27 mouse cellular contexts compared by ENCODE assay signal in the genomic region with DNA sequence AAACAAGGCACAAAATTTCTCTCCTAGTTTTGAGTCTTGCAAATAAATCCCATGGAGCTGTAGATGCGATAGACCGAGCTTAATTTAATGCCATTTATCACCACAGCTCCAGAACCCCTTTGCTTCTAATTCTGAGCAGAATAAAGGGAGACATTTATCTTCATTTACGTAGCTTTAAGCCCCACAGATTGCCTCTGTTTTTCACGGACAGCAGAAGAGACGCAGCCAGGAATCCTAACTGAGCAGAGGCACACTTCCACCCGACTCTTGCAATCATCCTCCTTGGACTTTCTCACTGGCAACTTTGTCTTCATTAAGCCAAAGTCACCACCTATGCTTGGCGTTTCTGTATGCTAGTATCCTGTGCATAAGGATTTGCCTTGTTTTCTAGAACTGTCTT.
DNase-seq lines count a peak whose midpoint lies in the region; ATAC-seq and TF ChIP-seq lines count a peak whose summit lies in the region.
"Had no signal": no experiment of that assay in that cellular context is flagged by ENCODE, and none has a peak within 500 bp of the region (broad histone marks: within the 10 kb centered on the region; RNA-seq: fewer than 3 reads in every experiment).

No protein-coding gene starts in this region.

- TF ChIP-seq POLR2A in embryonic fibroblast, embryonic 13.5 days (IDR thresholded peaks at IDR 0.05; ENCODE audit: low read depth, low read length), result no peak

- H3K9me3 ChIP-seq in hindbrain, embryonic 12.5 days (replicated peaks), result no peaks in the 10 kb centered on the region
- no peaks in the 10 kb centered on the region for H3K9me3 ChIP-seq in hindbrain, postnatal 0 days (ENCODE audit: low read length)
- no peaks in the 10 kb centered on the region for H3K9me3 ChIP-seq in stomach, embryonic 14.5 days (ENCODE audit: control insufficient read depth, low read depth, low read length)
- no peaks in the 10 kb centered on the region for H3K9me3 ChIP-seq in forebrain, embryonic 13.5 days (replicated peaks)
- H3K9me3 ChIP-seq in intestine, postnatal 0 days (ENCODE audit: control insufficient read depth), result no peaks in the 10 kb centered on the region
- H3K9me3 ChIP-seq: embryonic facial prominence, embryonic 13.5 days; forebrain, embryonic 12.5 days; liver, embryonic 12.5 days had no signal

- H3K27ac ChIP-seq in embryonic fibroblast, embryonic 13.5 days (ENCODE audit: insufficient read depth, low read length), result peak overlapping the region; percentile 61; the same call in 1 of the 2 replicates
- H3K27ac ChIP-seq in hindbrain, embryonic 12.5 days, result no peak overlapping the region
- H3K27ac ChIP-seq in hindbrain, postnatal 0 days, result no peak overlapping the region
- H3K27ac ChIP-seq in stomach, embryonic 14.5 days (ENCODE audit: low read length), result no peak overlapping the region
- no peak overlapping the region for H3K27ac ChIP-seq in forebrain, embryonic 13.5 days
- no peak overlapping the region for H3K27ac ChIP-seq in intestine, postnatal 0 days (ENCODE audit: low read depth, low read length)
- H3K27ac ChIP-seq: embryonic facial prominence, embryonic 13.5 days; forebrain, embryonic 12.5 days; liver, embryonic 12.5 days had no signal

- H3K27me3 ChIP-seq in hindbrain, embryonic 12.5 days, result no peaks in the 10 kb centered on the region
- no peaks in the 10 kb centered on the region for H3K27me3 ChIP-seq in hindbrain, postnatal 0 days (ENCODE audit: insufficient read depth, low read length)
- H3K27me3 ChIP-seq in stomach, embryonic 14.5 days (ENCODE audit: control insufficient read depth, insufficient read depth, low read length), result no peaks in the 10 kb centered on the region
- H3K27me3 ChIP-seq in forebrain, embryonic 13.5 days, result no peaks in the 10 kb centered on the region
- no peaks in the 10 kb centered on the region for H3K27me3 ChIP-seq in intestine, postnatal 0 days (replicated peaks; ENCODE audit: control insufficient read depth, insufficient read depth, low read length)
- H3K27me3 ChIP-seq: embryonic facial prominence, embryonic 13.5 days; forebrain, embryonic 12.5 days; liver, embryonic 12.5 days had no signal

- H3K4me1 ChIP-seq in embryonic fibroblast, embryonic 13.5 days (ENCODE audit: control insufficient read depth, insufficient read depth, low read length), result peaks cover 2% of the 10 kb centered on the region
- H3K4me1 ChIP-seq in hindbrain, embryonic 12.5 days, result no peaks in the 10 kb centered on the region
- no peaks in the 10 kb centered on the region for H3K4me1 ChIP-seq in hindbrain, postnatal 0 days (ENCODE audit: insufficient read depth, low read length)
- no peaks in the 10 kb centered on the region for H3K4me1 ChIP-seq in stomach, embryonic 14.5 days (ENCODE audit: control insufficient read depth, insufficient read depth, low read length)
- no peaks in the 10 kb centered on the region for H3K4me1 ChIP-seq in forebrain, embryonic 13.5 days
- no peaks in the 10 kb centered on the region for H3K4me1 ChIP-seq in intestine, postnatal 0 days (replicated peaks; ENCODE audit: control insufficient read depth, insufficient read depth, low read length)
- H3K4me1 ChIP-seq: embryonic facial prominence, embryonic 13.5 days; forebrain, embryonic 12.5 days; liver, embryonic 12.5 days had no signal

- H3K9ac ChIP-seq in hindbrain, embryonic 12.5 days, result no peak overlapping the region
- no peak overlapping the region for H3K9ac ChIP-seq in hindbrain, postnatal 0 days (replicated peaks; ENCODE audit: low read length)
- H3K9ac ChIP-seq in stomach, embryonic 14.5 days (replicated peaks; ENCODE audit: low read depth, low read length), result no peak overlapping the region
- no peak overlapping the region for H3K9ac ChIP-seq in forebrain, embryonic 13.5 days
- H3K9ac ChIP-seq in intestine, postnatal 0 days (ENCODE audit: low read depth, low read length), result no peak overlapping the region
- H3K9ac ChIP-seq: embryonic facial prominence, embryonic 13.5 days; forebrain, embryonic 12.5 days; liver, embryonic 12.5 days; liver, postnatal 0 days had no signal

- H3K4me3 ChIP-seq in embryonic fibroblast, embryonic 13.5 days (ENCODE audit: insufficient read depth, low read length), result no peak overlapping the region
- H3K4me3 ChIP-seq in hindbrain, embryonic 12.5 days, result no peak overlapping the region
- H3K4me3 ChIP-seq in hindbrain, postnatal 0 days (ENCODE audit: low read length), result no peak overlapping the region
- H3K4me3 ChIP-seq in stomach, embryonic 14.5 days (ENCODE audit: low read depth, low read length), result no peak overlapping the region
- H3K4me3 ChIP-seq in forebrain, embryonic 13.5 days, result no peak overlapping the region
- H3K4me3 ChIP-seq in intestine, postnatal 0 days (ENCODE audit: low read depth, low read length), result no peak overlapping the region
- H3K4me3 ChIP-seq: embryonic facial prominence, embryonic 13.5 days; erythroblast, embryonic 14.5 days; forebrain, embryonic 12.5 days; liver, embryonic 12.5 days had no signal

- no peaks in the 10 kb centered on the region for H3K36me3 ChIP-seq in hindbrain, embryonic 12.5 days
- no peaks in the 10 kb centered on the region for H3K36me3 ChIP-seq in hindbrain, postnatal 0 days (ENCODE audit: insufficient read depth, low read length)
- no peaks in the 10 kb centered on the region for H3K36me3 ChIP-seq in stomach, embryonic 14.5 days (ENCODE audit: control insufficient read depth, insufficient read depth, low read length)
- H3K36me3 ChIP-seq in forebrain, embryonic 13.5 days (ENCODE audit: poor library complexity, severe bottlenecking), result no peaks in the 10 kb centered on the region
- H3K36me3 ChIP-seq in intestine, postnatal 0 days (ENCODE audit: control insufficient read depth, insufficient read depth), result no peaks in the 10 kb centered on the region
- H3K36me3 ChIP-seq: embryonic facial prominence, embryonic 13.5 days; forebrain, embryonic 12.5 days; liver, embryonic 12.5 days had no signal

- WGBS in hindbrain, embryonic 12.5 days, result 60% methylated on average over 7 of the region's 7 CpGs
- 48% methylated on average over 7 of the region's 7 CpGs for WGBS in hindbrain, postnatal 0 days
- WGBS in stomach, embryonic 14.5 days, result 32% methylated on average over 7 of the region's 7 CpGs
- 75% methylated on average over 7 of the region's 7 CpGs for WGBS in forebrain, embryonic 13.5 days
- 60% methylated on average over 7 of the region's 7 CpGs for WGBS in intestine, postnatal 0 days

- no peak overlapping the region for H3K4me2 ChIP-seq in hindbrain, embryonic 12.5 days (replicated peaks)
- H3K4me2 ChIP-seq in hindbrain, postnatal 0 days (ENCODE audit: low read depth, low read length), result peak overlapping the region; percentile 5; the same call in 1 of the 2 replicates
- H3K4me2 ChIP-seq in stomach, embryonic 14.5 days (replicated peaks; ENCODE audit: low read depth, low read length), result peak overlapping the region; percentile 18; the same call in 1 of the 2 replicates
- H3K4me2 ChIP-seq in forebrain, embryonic 13.5 days, result no peak overlapping the region
- no peak overlapping the region for H3K4me2 ChIP-seq in intestine, postnatal 0 days (replicated peaks; ENCODE audit: low read depth)
- H3K4me2 ChIP-seq: embryonic facial prominence, embryonic 13.5 days; forebrain, embryonic 12.5 days; liver, embryonic 12.5 days; midbrain, embryonic 11.5 days had no signal

- TF ChIP-seq CTCF in embryonic fibroblast, embryonic 13.5 days (IDR thresholded peaks at IDR 0.05; ENCODE audit: borderline replicate concordance, insufficient read depth, low read length), result no peak
- TF ChIP-seq CTCF in hindbrain, postnatal 0 days (IDR thresholded peaks at IDR 0.05; ENCODE audit: low read depth), result no peak
- TF ChIP-seq CTCF in intestine, postnatal 0 days (IDR thresholded peaks at IDR 0.05; ENCODE audit: low read depth), result no peak

- peak; percentile 8 for DNase-seq in hindbrain, postnatal 0 days (ENCODE audit: low spot score)
- no peak for DNase-seq in thymus, postnatal 10 days (ENCODE audit: low spot score in 2 of 2)
- DNase-seq: adrenal gland, postnatal 36 days; B cell, adult 2 months; cerebellum, adult 18-20 months; cerebellum, postnatal 10 days; gastrocnemius, postnatal 10 days; heart, postnatal 14 days; kidney, adult 9 months; kidney, postnatal 10 days; layer of hippocampus, adult 9-11 months; left cerebral cortex, postnatal 4 days; liver, postnatal 0 days; lung, postnatal 36 days; thymus, adult 18-20 months; thymus, postnatal 36 days had no signal

- peak; percentile 61; the same call in 1 of the 2 replicates for ATAC-seq in hindbrain, embryonic 12.5 days (ENCODE audit: low FRiP score)
- no peak for ATAC-seq in hindbrain, postnatal 0 days
- no peak for ATAC-seq in stomach, embryonic 14.5 days (ENCODE audit: insufficient number of reproducible peaks, insufficient read depth, low FRiP score, low read depth)
- ATAC-seq in forebrain, embryonic 13.5 days, result no peak
- no peak for ATAC-seq in intestine, postnatal 0 days
- ATAC-seq: intestine, embryonic 16.5 days; liver, embryonic 12.5 days; liver, postnatal 0 days had no signal

Comparison
In these comparisons a context has a peak if more than half of its experiments do, and no peak if none do; other contexts are left out.
1. H3K4me2 ChIP-seq: peak in hindbrain, postnatal 0 days (single experiment) and stomach, embryonic 14.5 days (single experiment); none in hindbrain, embryonic 12.5 days (single experiment), forebrain, embryonic 13.5 days (single experiment) and intestine, postnatal 0 days (single experiment).